Mouse (Mus musculus) heart, postnatal 36 days (tissue): ENCODE results near the gene Aup1. TPM values are rescaled to one million over a fixed set of nuclear protein-coding genes. Genes with fewer than 3 reads are reported as not detected.

Experiments
- DNase-seq, 2 experiments: peaks; one replicate each; pipeline ENCODE4 v3.0.0; 2021 to 2022
- intact Hi-C: fragments of 180-260 bp; cut with DNase I; formaldehyde crosslinking; loops from one replicate; pipeline ENCODE4 v1.15.1; 2025
- total RNA-seq, 2 experiments: library from RNA; stranded (reverse); gene quantifications; 2 replicates each; pipeline ENCODE4 v1.2.3; 2021

Aup1 gene
- total RNA-seq, 2 experiments from 2014 or later, result 78.1 to 82.2 TPM

DNA sequence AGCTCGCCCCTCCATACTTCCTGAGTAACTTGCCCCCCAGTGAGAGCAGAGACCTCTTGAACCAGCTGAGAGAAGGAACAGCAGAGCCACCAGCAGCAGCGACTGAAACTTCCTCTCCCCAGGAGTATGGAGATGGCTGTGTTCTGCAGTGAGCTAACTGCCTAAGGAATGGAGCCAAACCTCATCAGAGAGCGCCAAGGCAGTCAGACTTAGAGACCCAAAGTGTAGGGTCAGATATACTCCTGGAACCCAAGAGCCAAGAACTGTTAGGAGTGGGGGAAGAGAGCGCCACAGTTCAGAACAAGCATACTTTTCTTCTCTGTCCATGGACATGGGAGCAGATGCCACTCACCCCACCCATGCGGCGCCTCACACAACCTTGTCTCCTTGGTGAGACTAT is 12.1 kb downstream of the Aup1 start:
- no peak for DNase-seq
- intact Hi-C loops, result no loop called here

DNA sequence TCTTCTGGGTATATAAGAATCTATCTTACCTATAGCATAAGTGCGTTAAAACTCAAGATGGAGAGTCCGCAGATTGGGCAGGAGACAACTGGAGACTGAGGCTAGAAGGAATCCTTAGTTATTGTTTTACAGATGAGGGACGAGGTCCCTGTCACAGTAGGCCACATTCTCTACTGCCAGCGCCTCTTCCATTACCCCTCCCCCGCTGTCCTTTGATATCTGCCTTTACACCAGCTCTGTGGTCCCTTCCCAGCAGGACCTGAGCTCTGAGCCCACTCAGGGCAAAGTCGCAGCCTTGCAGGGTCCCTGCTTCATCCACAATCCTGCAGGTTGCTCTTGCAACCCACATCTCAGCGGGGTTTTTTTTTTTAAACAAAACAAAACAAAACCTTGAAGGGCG is 13.9 kb downstream of the Aup1 start:
- no peak for DNase-seq
- intact Hi-C loops, result no loop called here

- intact Hi-C loops, result no loop called here
- no peak for DNase-seq
Measured at GRCm38 (mm10) chr6:83068706-83069487, 14.6 kb downstream of the Aup1 start.

GRCm38 (mm10) chr6:83069488-83070246 is 15.3 kb downstream of the Aup1 start:
- peak in 1 of 2 experiments; percentile 28 for DNase-seq
- intact Hi-C loops, result no loop called here

- DNase-seq, result no peak
Measured at GRCm38 (mm10) chr6:83070247-83070310, 15.8 kb downstream of the Aup1 start, which contains the start of gene Tlx2. Gene Tlx2, minus strand, starts transcription at chr6:83070293.

GRCm38 (mm10) chr6:83070311-83071219 is 16.2 kb downstream of the Aup1 start:
- intact Hi-C loops, result no loop called here
- peak; percentile 30 to 71 for DNase-seq

More at GRCm38 (mm10) chr6:83070247-83070310, 15.8 kb downstream of the Aup1 start, which contains the start of gene Tlx2:
- intact Hi-C loops, result no loop called here

- DNase-seq, result no peak
- intact Hi-C loops, result no loop called here
Measured at GRCm38 (mm10) chr6:83071220-83071619, 16.9 kb downstream of the Aup1 start.

- no peak for DNase-seq
- intact Hi-C loops, result no loop called here
Measured at GRCm38 (mm10) chr6:83074979-83075378, 20.7 kb downstream of the Aup1 start.

GRCm38 (mm10) chr6:83077630-83078323 is 23.5 kb downstream of the Aup1 start, which contains the start of gene Pcgf1:
Gene Pcgf1, plus strand, starts transcription at chr6:83077869.
- DNase-seq, result no peak
- intact Hi-C loops, result loop anchor here (1.0 kb wide), 3 partner anchors 23 to 81 kb away; partner anchors contain the start of genes Aup1, Ccdc142 and Gm42688

DNA sequence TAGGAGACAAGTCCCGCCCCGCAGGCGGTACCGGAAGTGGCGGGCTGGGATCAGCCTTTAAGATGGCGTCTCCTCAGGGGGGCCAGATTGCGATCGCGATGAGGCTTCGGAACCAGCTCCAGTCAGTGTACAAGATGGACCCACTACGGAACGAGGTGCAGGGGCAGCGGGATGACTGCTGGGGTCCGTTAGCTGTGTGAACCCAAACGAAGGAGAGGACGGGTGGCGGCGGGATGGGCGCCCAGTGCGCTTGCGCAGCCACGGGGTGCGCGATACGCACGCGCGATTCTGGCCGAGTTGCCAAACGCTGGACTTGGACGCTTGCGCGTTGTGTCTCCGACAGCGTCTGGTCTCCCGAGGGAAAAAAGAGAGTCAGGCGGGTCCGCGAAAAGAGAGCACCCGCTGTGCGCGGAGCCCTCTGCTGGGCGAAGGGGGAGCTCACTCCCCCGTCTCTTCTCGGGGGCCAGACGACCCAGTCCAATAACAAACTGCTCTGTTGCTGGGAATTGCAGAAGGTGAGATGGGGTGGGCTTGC is 24.1 kb downstream of the Aup1 start:
- intact Hi-C loops, result loop anchor here (1.0 kb wide), 3 partner anchors 23 to 82 kb away; partner anchors contain the start of genes Aup1, Ccdc142 and Gm42688
- DNase-seq, result peak; percentile 100

DNA sequence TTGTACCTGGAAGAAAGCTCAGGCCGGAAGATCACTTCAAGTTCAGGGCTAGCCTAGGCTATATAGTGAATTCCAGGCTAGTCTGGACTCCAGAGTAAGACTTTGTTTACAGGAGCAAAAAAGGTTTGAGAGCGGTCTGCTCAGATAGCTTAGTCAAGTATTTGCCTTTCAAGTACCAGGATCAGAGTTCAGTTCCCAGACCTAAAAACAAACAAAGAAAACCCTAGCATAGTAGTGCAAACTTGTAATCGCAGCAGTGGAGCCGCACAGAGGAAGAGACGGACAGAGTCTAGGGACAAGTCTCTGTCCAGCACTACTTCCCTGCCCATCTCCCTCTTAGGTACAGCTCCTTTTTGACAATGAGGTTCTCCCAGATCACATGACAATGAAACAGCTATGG is 25.9 kb downstream of the Aup1 start:
- no peak for DNase-seq
- intact Hi-C loops, result no loop called here

- no peak for DNase-seq
- intact Hi-C loops, result no loop called here
Measured at GRCm38 (mm10) chr6:83083497-83083896, 29.2 kb downstream of the Aup1 start.

DNA sequence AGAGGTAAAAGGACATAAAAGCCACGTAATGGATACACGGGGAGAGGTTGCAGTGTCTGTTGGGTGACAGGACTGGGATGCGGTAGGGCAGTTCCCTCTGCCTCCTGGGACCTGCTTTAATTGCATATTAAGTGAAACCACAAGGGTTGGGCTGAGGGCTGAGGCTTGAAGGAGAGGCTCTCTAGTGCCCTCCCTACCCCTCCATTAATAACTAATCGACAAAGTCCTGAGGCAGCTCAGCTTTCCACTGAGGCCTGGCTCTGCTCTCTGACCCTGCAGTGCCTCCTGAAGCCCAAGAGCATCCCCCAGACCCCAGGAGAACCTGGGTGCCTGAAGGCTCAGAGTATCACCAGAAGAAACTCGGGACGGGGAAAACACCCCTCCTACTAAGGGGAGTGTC is 30.2 kb downstream of the Aup1 start:
- intact Hi-C loops, result no loop called here
- DNase-seq, result no peak

- peak in 1 of 2 experiments; percentile 18 for DNase-seq
- intact Hi-C loops, result no loop called here
Measured at GRCm38 (mm10) chr6:83086121-83087035, 32.1 kb downstream of the Aup1 start, which contains the start of gene Lbx2. Gene Lbx2, plus strand, starts transcription at chr6:83086367.

- DNase-seq, result peak; percentile 45 to 47
- intact Hi-C loops, result no loop called here
Measured at GRCm38 (mm10) chr6:83087205-83087925, 33.0 kb downstream of the Aup1 start.

DNA sequence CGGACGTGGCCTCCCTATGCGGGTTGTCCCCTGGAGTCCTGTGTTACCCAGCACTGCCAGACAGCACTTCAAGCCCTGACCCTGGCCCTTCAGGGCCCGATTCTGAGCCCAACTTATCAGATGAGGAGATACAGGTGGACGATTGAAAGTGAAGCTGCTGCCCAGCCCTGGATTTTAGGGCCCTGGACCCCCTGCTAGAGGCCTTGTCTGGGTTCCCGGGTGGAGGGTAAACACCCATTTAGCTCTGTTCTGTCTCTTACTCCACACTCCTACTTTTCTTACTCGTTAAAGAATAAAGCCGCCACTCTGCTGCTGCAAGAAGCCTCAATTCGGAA is 33.6 kb downstream of the Aup1 start:
- peak in 1 of 2 experiments; percentile 47 for DNase-seq
- intact Hi-C loops, result no loop called here

DNA sequence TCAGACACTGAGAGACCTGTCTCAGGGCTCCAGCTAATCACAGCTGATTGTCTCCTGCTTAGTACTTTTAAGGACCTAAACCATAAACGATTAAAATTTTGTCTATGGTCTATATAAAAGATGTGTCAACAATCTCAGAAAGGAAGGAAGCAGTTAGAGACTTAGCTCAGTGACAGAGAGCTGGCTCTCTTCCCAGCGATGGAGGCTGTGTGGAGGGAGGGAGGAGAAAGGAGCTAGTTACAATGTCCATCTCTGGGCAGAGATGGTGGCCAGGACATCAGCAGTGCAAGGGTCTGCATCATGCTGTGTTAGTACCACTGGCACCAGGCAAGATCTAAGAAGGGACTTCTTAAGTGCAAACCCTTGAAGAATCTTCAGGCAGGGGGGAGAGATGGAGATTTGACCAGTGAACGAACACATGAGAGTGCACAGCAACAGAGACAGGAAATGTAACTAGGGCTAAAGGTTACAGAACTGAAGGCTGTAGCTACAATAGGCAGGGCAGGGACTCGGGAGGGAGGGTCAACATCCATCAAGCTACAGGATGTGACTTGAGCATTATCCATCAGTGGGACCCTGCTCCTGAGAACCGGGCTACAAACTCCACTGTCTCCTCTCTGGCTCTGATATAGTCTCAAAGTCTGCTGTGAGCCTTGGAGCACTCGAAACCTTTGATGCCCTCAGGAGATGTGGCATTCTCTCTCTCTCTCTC is 38.3 kb downstream of the Aup1 start:
- no peak for DNase-seq
- intact Hi-C loops, result no loop called here

DNA sequence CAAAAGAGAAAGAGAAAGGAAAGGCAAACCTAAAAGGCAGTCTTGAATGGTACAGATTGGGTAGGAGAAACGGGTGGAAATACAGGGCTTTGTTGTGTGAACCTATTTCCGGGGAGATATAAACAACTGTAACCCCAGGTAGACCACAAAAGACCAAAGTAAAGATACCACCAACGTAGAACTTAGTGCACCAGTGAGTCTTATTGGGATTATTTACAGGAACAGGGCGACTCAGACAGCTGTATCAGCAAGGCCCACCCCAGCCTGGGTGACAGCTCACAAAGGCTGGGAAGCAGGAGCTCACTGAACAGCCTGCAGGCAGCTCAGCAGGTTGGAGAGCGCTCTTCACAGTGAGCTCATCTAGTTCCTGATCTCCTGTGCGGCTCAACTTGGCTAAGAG is 41.6 kb downstream of the Aup1 start:
- DNase-seq, result no peak

More for the DNA sequence above, 41.6 kb downstream of the Aup1 start:
- intact Hi-C loops, result no loop called here
